In the genomic region with DNA sequence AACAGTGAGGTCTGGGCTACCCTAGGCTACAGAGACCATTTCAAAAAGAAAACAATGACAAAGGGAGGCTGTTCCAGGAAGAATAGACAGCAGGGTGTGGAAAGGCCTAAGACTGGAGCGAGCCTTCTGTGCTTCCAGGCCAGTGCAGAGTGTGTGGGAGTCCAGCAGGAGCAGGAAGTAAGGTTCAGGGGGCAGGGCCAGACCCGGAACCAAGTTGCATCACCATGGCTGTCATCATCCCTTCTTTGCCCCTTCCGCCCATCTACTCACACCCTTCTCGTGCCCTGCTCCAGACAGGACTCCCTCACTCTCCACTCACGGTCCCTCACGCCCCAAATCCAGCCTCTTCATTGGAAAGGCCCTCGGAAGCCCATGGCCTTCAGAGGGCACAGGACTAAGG, we compare ENCODE assay signal across 9 mouse cellular contexts. TPM values are rescaled to one million over a fixed set of nuclear protein-coding genes. Genes with fewer than 3 reads are reported as not detected.
DNase-seq lines count a peak whose midpoint lies in the region; TF ChIP-seq lines count a peak whose summit lies in the region.
"Had no signal": no experiment of that assay in that cellular context is flagged by ENCODE, and none has a peak within 500 bp of the region (broad histone marks: within the 10 kb centered on the region; RNA-seq: fewer than 3 reads in every experiment).

No protein-coding gene starts in this region.

- TF ChIP-seq CTCF in C2C12 (IDR thresholded peaks at IDR 0.05; ENCODE audit: control insufficient read depth, insufficient read depth, insufficient read length), result no peak

- WGBS in heart, embryonic 10.5 days, result 62% methylated on average over 7 of the region's 7 CpGs

- peak overlapping the region; percentile 87 for H3K27ac ChIP-seq in heart, embryonic 10.5 days

- H3ac ChIP-seq in C2C12 (ENCODE audit: control insufficient read depth, insufficient read length, low read depth), result peak overlapping the region; percentile 27

- H3K9me3 ChIP-seq in heart, embryonic 10.5 days, result no peaks in the 10 kb centered on the region

- DNase-seq in heart, adult 18-20 months, result peak; percentile 53 to 64
- no peak for DNase-seq in heart, adult 8-10 months (ENCODE audit: low spot score)
- DNase-seq in heart, embryonic 10.5 days (ENCODE audit: low spot score), result no peak
- DNase-seq in lung, adult 18-20 months, result peak; percentile 60 to 67
- DNase-seq in left cerebral cortex, adult 8-10 months (ENCODE audit: low spot score in 2 of 2), result no peak
- no peak for DNase-seq in ovary, postnatal 10 days (ENCODE audit: low spot score)
- no peak for DNase-seq in thymus, adult 18-20 months

- H3K27me3 ChIP-seq in C2C12 (ENCODE audit: control insufficient read depth, insufficient read depth, insufficient read length), result no peaks in the 10 kb centered on the region
- no peaks in the 10 kb centered on the region for H3K27me3 ChIP-seq in heart, embryonic 10.5 days (ENCODE audit: insufficient read depth, poor library complexity, severe bottlenecking)

- H3K79me3 ChIP-seq in C2C12 (ENCODE audit: low read depth), result peaks cover 70% of the 10 kb centered on the region

- peaks cover 81% of the 10 kb centered on the region for H3K4me1 ChIP-seq in heart, embryonic 10.5 days

- peaks cover 84% of the 10 kb centered on the region for H3K79me2 ChIP-seq in C2C12 (ENCODE audit: control insufficient read depth, insufficient read depth)

- H3K36me3 ChIP-seq in C2C12 (ENCODE audit: control insufficient read depth, insufficient read depth), result peaks cover 34% of the 10 kb centered on the region
- H3K36me3 ChIP-seq in heart, embryonic 10.5 days, result peaks cover 31% of the 10 kb centered on the region

- H3K4me3 ChIP-seq in C2C12 (ENCODE audit: insufficient read depth, poor library complexity, severe bottlenecking), result no peak overlapping the region
- H3K4me3 ChIP-seq in heart, embryonic 10.5 days, result no peak overlapping the region

TF ChIP-seq in C2C12, 6 proteins besides CTCF, POLR2A, EP300 and RAD21:
- TF ChIP-seq CEBPB (IDR thresholded peaks at IDR 0.05; ENCODE audit: low read depth), result peak; percentile 78
- TF ChIP-seq MAX (IDR thresholded peaks at IDR 0.05), result no peak
- no peak for TF ChIP-seq FOSL1 (IDR thresholded peaks at IDR 0.05; ENCODE audit: insufficient read depth, low read length, poor library complexity, severe bottlenecking)

RNA-seq across cellular contexts. Expression of gene Carhsp1, which starts 4.7 kb away (rescaled TPM):
- 10 to 100 TPM; 16.6 to 19.2 TPM for total RNA-seq in heart, adult 18-20 months (2021)
- total RNA-seq in heart, adult 8-10 months (2022), result 10 to 100 TPM; 10.1 to 17.9 (median 13.4) TPM
- 94.2 TPM for polyA plus RNA-seq in C2C12 (2012; fragmentation: generic; extraction: Trizol)
- 127 and 133 TPM in 2 replicates for polyA plus RNA-seq in heart, embryonic 10.5 days (2016; fragmentation: Nextera tagmentation; extraction: Ambion mirVana)
- total RNA-seq in left cerebral cortex, adult 8-10 months (2022), result 10 to 100 TPM; 29.8 to 33.0 (median 31.3) TPM

RNA-seq across cellular contexts. Expression of gene Gm5767, which starts 13.3 kb away (rescaled TPM):
- not detected for total RNA-seq in heart, adult 18-20 months (2021)
- not detected for total RNA-seq in heart, adult 8-10 months (2022)
- polyA plus RNA-seq in C2C12 (2012; fragmentation: generic; extraction: Trizol), result not detected
- not detected in 2 replicates for polyA plus RNA-seq in heart, embryonic 10.5 days (2016; fragmentation: Nextera tagmentation; extraction: Ambion mirVana)
- total RNA-seq in left cerebral cortex, adult 8-10 months (2022), result not detected
- total RNA-seq: ES-E14 had no signal

RNA-seq across cellular contexts. Expression of gene Tmem186, which starts 29.7 kb away (rescaled TPM):
- total RNA-seq in heart, adult 18-20 months (2021), result 10 to 100 TPM; 19.1 to 19.4 TPM
- total RNA-seq in heart, adult 8-10 months (2022), result 10 to 100 TPM; 18.9 to 23.3 (median 20.1) TPM
- polyA plus RNA-seq in C2C12 (2012; fragmentation: generic; extraction: Trizol), result 8.5 TPM
- 19.2 and 20.9 TPM in 2 replicates for polyA plus RNA-seq in heart, embryonic 10.5 days (2016; fragmentation: Nextera tagmentation; extraction: Ambion mirVana)
- 10 to 100 TPM; 12.5 to 14.2 (median 13.5) TPM for total RNA-seq in left cerebral cortex, adult 8-10 months (2022)

RNA-seq across cellular contexts. Expression of gene Pmm2, which starts 29.8 kb away (rescaled TPM):
- 10 to 100 TPM; 32.7 to 36.3 TPM for total RNA-seq in heart, adult 18-20 months (2021)
- 10 to 100 TPM; 24.6 to 46.4 (median 32.1) TPM for total RNA-seq in heart, adult 8-10 months (2022)
- 44.2 TPM for polyA plus RNA-seq in C2C12 (2012; fragmentation: generic; extraction: Trizol)
- 49.1 and 52.8 TPM in 2 replicates for polyA plus RNA-seq in heart, embryonic 10.5 days (2016; fragmentation: Nextera tagmentation; extraction: Ambion mirVana)
- total RNA-seq in left cerebral cortex, adult 8-10 months (2022), result 10 to 100 TPM; 28.6 to 33.1 (median 29.1) TPM

Comparison
In these comparisons a context has a peak if more than half of its experiments do, and no peak if none do; other contexts are left out.
1. DNase-seq: peak in heart, adult 18-20 months (2 of 2) and lung, adult 18-20 months (2 of 2); none in heart, adult 8-10 months (single experiment), heart, embryonic 10.5 days (single experiment), left cerebral cortex, adult 8-10 months (0 of 2), ovary, postnatal 10 days (single experiment) and thymus, adult 18-20 months (0 of 2).